Mouse (Mus musculus): ENCODE data around the gene Zbtb26. TPM values are rescaled to one million over a fixed set of nuclear protein-coding genes. Genes with fewer than 3 reads are reported as not detected.

The Zbtb26 gene
- 1 to 10 TPM; 5.5 to 6.2 TPM for total RNA-seq (2021)
- long read RNA-seq, experiment 1, result 0 reads
- long read RNA-seq, experiment 2, full-length matches to known transcripts, result 1 of 2 reads
- long read RNA-seq, experiment 2, partial matches to known transcripts, result 0 of 2 reads
- long read RNA-seq, experiment 2, other reads (novel, unspliced or antisense), result 1 of 2 reads

GRCm38 (mm10) chr2:37442611-37443591 is at the start of gene Zbtb26, which contains the start of the genes Zbtb6 and Rabgap1:
Gene Zbtb26, minus strand, starts transcription at chr2:37443135.
Gene Zbtb6, minus strand, starts transcription at chr2:37443171.
Gene Rabgap1, plus strand, starts transcription at chr2:37443279.
- intact Hi-C loops (cut with DNase I), result no loop called here
- peak; percentile 94 to 96 for DNase-seq

DNA sequence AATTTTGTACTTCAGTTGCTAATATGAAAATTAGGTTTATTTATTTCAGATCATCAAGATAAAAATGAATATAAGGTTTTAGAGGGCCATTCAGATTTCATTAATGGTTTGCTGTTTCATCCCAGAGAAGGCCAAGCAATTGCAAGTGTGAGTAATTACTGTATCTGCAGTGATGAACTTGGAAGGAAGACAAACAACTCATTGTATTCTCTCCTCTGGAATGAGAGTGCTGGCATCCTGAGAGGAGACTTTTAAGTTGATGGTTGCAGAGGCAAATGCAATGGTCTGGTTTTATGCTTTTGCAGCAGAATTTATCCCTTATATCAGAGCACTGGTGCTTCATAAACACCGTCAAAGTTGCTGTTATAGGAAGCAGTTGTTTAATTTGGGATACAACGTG is 46.0 kb upstream of the Zbtb26 start:
- no peak for DNase-seq
- intact Hi-C loops (cut with DNase I), result loop anchor here (5.0 kb wide), 2 partner anchors 67 to 82 kb away; partner anchors contain the start of gene Rc3h2

DNA sequence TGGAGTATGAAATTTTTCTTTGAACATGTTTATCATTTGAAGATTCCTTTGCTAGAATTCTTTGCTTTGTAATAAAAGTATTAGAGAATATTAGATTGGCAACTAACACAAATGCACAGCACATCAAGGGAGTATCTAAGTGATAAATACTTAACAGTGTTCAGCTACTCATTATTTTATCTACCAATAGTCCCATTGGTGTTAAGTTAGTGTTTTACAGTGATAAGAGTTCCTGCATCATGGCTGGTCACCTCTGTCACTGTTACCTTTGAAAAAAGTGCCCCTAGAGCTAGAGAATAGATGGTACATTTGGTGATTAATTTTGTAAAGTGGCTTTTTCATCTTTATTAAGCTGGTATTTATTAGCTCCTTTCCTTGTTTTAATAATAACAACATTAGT is 43.5 kb upstream of the Zbtb26 start:
- intact Hi-C loops (cut with DNase I), result loop anchor here (5.0 kb wide), 2 partner anchors 64 to 79 kb away; partner anchors contain the start of gene Rc3h2

DNA sequence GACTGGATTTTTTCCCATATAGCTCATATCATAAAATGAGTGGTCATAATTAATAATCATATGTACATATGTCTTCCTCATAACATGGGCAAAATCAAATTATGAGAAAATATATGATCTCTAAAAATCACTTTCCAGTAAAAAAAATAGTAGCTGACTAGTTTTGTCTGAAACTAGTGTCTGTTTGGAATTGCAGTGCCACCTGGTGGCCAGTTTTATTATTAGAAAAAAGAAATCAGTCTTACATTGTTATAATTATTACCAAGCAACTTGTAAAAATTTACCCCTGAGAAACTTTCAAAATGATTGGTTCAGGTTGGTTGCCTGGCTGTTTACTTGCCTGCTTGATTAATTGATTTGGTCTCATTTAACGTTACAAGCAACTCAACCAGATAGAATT is 42.4 kb upstream of the Zbtb26 start:
- DNase-seq, result peak; percentile 13 to 46
- intact Hi-C loops (cut with DNase I), result loop anchor here (2.0 to 5.0 kb wide), 3 partner anchors 63 to 103 kb away; partner anchors contain the start of gene Rc3h2

More for the DNA sequence above, 43.5 kb upstream of the Zbtb26 start:
- no peak for DNase-seq

GRCm38 (mm10) chr2:37484165-37484564 is 41.2 kb upstream of the Zbtb26 start:
- no peak for DNase-seq
- intact Hi-C loops (cut with DNase I), result loop anchor here (2.0 kb wide), 1 partner anchor 101 kb away; no protein-coding TSS in a partner anchor

- no peak for DNase-seq
- intact Hi-C loops (cut with DNase I), result no loop called here
Measured at GRCm38 (mm10) chr2:37480039-37480438, 37.1 kb upstream of the Zbtb26 start.

- intact Hi-C loops (cut with DNase I), result no loop called here
- DNase-seq, result no peak
Measured at GRCm38 (mm10) chr2:37479559-37479958, 36.6 kb upstream of the Zbtb26 start.

- DNase-seq, result no peak
- intact Hi-C loops (cut with DNase I), result no loop called here
Measured at GRCm38 (mm10) chr2:37466266-37466665, 23.3 kb upstream of the Zbtb26 start.

DNA sequence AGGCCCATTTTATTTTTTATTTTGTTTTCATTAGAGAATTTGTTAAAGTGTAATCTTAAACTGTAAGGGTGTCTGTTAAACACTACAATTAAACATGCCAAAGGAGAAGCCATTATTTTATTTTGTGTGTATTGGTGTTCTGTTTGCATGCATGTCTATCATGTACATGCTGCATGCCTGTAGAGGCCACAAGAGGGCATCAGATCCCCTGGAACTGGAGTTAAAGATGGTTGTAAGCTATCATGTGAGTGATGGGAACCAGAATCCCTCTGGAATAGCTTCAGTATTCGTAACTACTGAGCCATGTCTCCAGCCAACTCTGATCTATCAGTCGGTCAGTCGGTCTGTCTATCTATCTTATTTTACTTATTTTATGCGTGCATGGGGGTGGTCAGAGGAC is 17.8 kb upstream of the Zbtb26 start:
- DNase-seq, result no peak
- intact Hi-C loops (cut with DNase I), result no loop called here

DNA sequence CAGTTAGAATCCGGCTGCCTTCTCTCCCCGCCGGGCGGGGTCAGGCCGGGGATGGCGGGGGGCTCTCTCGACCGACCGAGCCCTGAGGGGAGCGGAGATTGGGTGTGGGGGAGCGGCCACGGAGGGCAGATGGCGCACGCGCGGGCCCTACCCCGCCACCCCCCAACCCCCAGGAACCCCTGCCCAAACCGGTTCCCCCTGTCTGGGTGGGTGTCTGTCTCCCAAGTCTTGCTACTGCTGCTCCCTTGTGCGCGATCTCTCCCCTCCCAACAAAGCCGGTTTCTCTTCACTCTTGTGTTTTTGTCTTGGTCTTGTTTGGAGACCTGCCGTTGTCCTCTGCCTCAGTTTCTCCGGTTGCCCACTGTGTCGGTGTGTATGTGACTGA is 9.4 kb upstream of the Zbtb26 start:
- no peak for DNase-seq
- intact Hi-C loops (cut with DNase I), result no loop called here

DNA sequence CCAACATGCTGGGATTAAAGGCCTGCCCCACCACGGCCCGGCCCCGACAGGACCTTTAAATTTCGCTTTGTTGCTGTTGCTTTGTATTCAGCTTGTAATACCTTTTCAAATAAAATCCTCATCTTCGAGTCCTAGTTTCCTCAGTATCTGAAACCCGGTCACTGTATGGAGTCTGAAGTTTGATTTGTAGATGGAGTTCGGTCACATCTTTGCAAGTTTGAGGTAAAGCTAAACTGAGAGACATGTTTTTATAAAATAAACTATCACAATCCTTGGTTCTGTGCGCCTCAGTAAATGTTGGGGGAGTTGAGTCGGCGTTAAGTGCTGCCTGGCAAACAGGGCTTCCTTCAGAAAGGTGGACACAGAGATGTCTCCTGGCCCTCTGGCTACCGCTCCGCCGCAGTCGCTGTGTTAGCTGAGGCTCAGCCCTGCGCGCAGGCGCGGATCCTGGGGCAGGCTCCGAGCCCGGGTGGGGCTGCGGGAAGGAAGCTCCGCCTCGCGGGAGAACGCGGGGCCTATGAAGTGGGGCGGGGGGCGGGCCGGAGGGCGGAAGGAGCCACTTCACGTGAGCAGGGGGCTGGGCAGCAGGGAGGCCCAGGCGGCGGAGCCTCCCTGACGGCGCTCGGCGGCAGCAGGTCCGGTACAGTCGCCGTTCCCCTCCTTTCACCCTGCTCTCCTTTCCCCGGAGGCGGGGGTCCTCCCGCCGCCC is 8.9 kb upstream of the Zbtb26 start:
- intact Hi-C loops (cut with DNase I), result no loop called here
- peak; percentile 96 for DNase-seq

GRCm38 (mm10) chr2:37431609-37432008 is 11.3 kb downstream of the Zbtb26 start:
- no peak for DNase-seq
- intact Hi-C loops (cut with DNase I), result no loop called here

- peak; percentile 73 to 83 for DNase-seq
- intact Hi-C loops (cut with DNase I), result no loop called here
Measured at GRCm38 (mm10) chr2:37430593-37431464, 12.1 kb downstream of the Zbtb26 start.

GRCm38 (mm10) chr2:37423671-37424070 is 19.3 kb downstream of the Zbtb26 start:
- DNase-seq, result no peak
- intact Hi-C loops (cut with DNase I), result loop anchor here (5.0 kb wide), 2 partner anchors 34 to 64 kb away; no protein-coding TSS in a partner anchor

- intact Hi-C loops (cut with DNase I), result loop anchor here (5.0 kb wide), 2 partner anchors 35 to 65 kb away; no protein-coding TSS in a partner anchor
- peak; percentile 93 to 94 for DNase-seq
Measured at GRCm38 (mm10) chr2:37422306-37423304, 20.3 kb downstream of the Zbtb26 start, which contains the start of gene Rc3h2. Gene Rc3h2, minus strand, starts transcription at chr2:37422903.

DNA sequence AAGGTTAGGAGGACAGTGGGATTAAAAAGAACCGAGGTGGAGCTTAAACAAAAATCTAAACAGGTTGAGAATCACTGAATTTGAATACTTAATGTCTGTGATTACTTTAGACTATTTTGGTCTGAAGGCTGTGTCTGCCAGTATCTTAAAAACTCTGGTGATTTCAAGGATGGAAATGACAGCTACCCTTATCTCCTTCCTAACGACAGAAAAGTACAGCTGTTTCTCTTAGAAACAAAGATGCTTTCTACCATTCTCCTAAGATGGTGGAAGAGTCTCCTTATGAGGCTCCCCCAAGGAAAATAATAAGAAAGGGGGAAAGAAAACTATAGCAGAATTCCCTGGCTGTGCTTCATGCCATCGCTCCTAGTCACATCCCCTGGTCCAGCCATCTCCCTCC is 21.0 kb downstream of the Zbtb26 start:
- intact Hi-C loops (cut with DNase I), result loop anchor here (5.0 kb wide), 2 partner anchors 35 to 65 kb away; no protein-coding TSS in a partner anchor
- no peak for DNase-seq

DNA sequence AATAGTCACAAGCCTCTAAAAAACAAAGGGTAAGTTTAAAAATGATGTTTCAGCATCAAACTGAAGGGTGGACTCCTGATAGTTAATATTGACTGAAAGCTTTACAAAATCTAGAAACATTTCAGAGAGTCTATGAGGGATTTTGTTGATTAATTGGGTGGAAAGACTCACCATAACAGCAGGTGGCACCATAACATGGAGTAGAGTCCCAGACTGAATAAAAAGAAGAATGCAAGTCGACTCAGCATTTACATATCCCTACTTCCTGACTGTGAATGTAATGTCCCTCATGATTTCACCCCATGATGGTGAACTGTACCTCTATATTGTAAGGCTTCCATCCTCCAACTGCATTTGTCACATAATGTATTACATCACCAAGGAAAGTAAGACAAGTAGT is 47.4 kb downstream of the Zbtb26 start:
- intact Hi-C loops (cut with DNase I), result loop anchor here (10.0 kb wide), 1 partner anchor 379 kb away; the partner anchor contains the start of gene Crb2
- no peak for DNase-seq

GRCm38 (mm10) chr2:37382921-37383320 is 60.0 kb downstream of the Zbtb26 start:
- DNase-seq, result no peak
- intact Hi-C loops (cut with DNase I), result loop anchor here (2.0 kb wide), 1 partner anchor 102 kb away; no protein-coding TSS in a partner anchor

Data from heart, postnatal 14 days (tissue).